Mouse (Mus musculus) forebrain, embryonic 16.5 days (tissue): Measurements from ENCODE around the gene Foxp3. TPM values are rescaled to one million over a fixed set of nuclear protein-coding genes. Genes with fewer than 3 reads are reported as not detected.

Experiments used
- ATAC-seq: fragments of 200-750 bp; cut with Nextera tagmentation; 2 replicates; pipeline ENCODE4 v1.8.0; 2017; ENCODE audit warnings: mild to moderate bottlenecking, moderate library complexity
- H3K27ac ChIP-seq: fragments of 300-500 bp; sonication (generic); 2 replicates; pipeline ENCODE4 v1.5.1; 2014; ENCODE audit warnings: low read length, control low read depth
- H3K27me3 ChIP-seq: fragments of 300-500 bp; sonication (generic); replicated peaks from 2 replicates; pipeline ENCODE4 v1.6.1; 2014; ENCODE audit warnings: low read length; ENCODE audit not compliant: control insufficient read depth, insufficient read depth
- H3K36me3 ChIP-seq: fragments of 300-500 bp; sonication (generic); 2 replicates; pipeline ENCODE4 v1.6.1; 2014; ENCODE audit not compliant: control insufficient read depth, insufficient read depth
- H3K4me1 ChIP-seq: fragments of 300-500 bp; sonication (generic); replicated peaks from 2 replicates; pipeline ENCODE4 v1.6.1; 2014; ENCODE audit warnings: low read length; ENCODE audit not compliant: control insufficient read depth, insufficient read depth
- H3K4me2 ChIP-seq: fragments of 300-500 bp; sonication (generic); 2 replicates; pipeline ENCODE4 v1.6.1; 2014; ENCODE audit warnings: mild to moderate bottlenecking, low read length, control low read depth
- H3K4me3 ChIP-seq: fragments of 300-500 bp; sonication (generic); replicated peaks from 2 replicates; pipeline ENCODE4 v1.5.1; 2014; ENCODE audit warnings: mild to moderate bottlenecking, low read length, control low read depth
- H3K9ac ChIP-seq: fragments of 300-500 bp; sonication (generic); replicated peaks from 2 replicates; pipeline ENCODE4 v1.6.1; 2014; ENCODE audit warnings: low read depth, low read length, control low read depth
- H3K9me3 ChIP-seq: fragments of 300-500 bp; sonication (generic); 2 replicates; pipeline ENCODE4 v1.6.1; 2016; ENCODE audit warnings: low read length; ENCODE audit not compliant: control insufficient read depth
- WGBS: fragments of 180-500 bp; shearing (Covaris S2); extraction: QIAGEN DNeasy Blood & Tissue Kit; methylation state at CpG from one replicate; pipeline ENCODE4 v1.1.7; 2014; 5-methylcytosine and 5-hydroxymethylcytosine counted together
- polyA plus RNA-seq: library from polyadenylated mRNA; unstranded; fragments of >200 nt; fragmentation: Nextera tagmentation; extraction: Ambion mirVana; gene quantifications from 2 replicates; pipeline ENCODE4 v1.2.1, GENCODE M21; 2015

The Foxp3 gene
- polyA plus RNA-seq, 1 experiment from 2014 or later: 0.16 TPM

DNA sequence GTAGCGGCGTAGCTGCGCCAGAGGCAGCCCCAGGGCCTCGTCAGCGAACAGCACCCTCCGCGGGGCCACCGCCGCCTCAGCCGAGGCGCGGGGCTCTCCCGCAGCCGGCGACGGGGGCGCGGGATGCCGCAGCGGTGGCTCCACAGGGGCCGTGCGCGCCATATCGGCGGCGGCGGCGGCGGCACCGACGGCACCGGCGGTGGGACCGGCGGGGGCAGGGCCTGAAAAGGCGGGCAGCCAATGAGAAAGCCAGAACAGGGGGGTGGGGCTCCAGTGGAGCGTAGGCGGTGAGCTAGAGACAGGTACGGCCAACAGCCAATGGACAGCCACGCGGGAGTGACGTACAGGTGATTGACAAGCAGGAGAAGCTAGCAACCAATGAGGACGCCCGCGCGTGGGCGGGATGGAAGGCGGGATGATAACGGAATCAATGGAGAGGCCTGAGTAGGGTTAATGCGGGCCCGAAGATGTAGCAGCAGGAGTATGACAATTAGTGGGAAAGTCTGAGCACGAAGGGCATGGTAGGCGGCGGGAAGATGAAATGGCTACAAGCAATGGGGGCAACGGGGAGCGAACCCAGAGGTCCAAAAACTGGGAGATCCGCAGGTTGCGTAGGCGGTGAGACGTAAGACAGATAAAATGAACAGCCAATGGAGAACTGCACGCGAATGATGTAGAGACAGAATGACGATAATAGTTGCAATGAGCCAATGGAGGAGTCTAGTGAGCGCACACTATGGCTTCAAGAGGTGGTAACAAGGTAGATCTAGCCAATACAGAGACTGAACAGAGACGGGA lies 842 bp downstream of the Foxp3 start, which contains the start of gene Ppp1r3f:
Gene Ppp1r3f, minus strand, starts transcription at position 197 of the 798 bp plus-strand sequence.
- 22% methylated on average over 32 of the region's 65 CpGs for WGBS
- Histone ChIP-seq H3K4me3 (peak within 1 kb of the TSS; percentile 57), H3K36me3 (no peaks in the 10 kb centered on the region), H3K27ac (peak within 1 kb of the TSS; percentile 89), H3K9me3 (no peaks in the 10 kb centered on the region), H3K4me1 (peaks cover 17% of the 10 kb centered on the region), H3K9ac (peak within 1 kb of the TSS; percentile 72), H3K27me3 (no peaks in the 10 kb centered on the region), H3K4me2 (peak within 1 kb of the TSS; percentile 65)
- peak; percentile 97 for ATAC-seq

DNA sequence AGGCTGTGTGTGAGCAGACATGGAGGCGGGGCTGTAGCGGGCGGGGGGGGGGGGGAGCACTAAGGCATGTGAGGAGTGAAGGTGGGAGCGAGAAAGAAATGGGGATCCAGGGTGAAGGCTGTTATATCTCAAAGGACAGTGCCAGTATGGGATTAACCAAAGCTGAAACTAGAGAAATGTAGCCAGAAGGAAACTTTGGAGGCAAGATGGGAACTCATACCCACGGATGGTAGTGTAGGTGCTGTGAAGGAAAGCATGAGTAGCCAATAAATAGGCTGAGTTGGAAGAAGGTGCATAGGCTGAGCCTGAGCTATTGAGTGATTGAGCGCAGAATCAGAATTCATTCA lies 1.4 kb downstream of the Foxp3 start:
- H3K9ac ChIP-seq: peak overlapping the region; percentile 42; the same call in 1 of the 2 replicates
- H3K27ac ChIP-seq: peak overlapping the region; percentile 89
- peak; percentile 4 for ATAC-seq
- H3K36me3 ChIP-seq: no peaks in the 10 kb centered on the region
- no peaks in the 10 kb centered on the region for H3K27me3 ChIP-seq
- peak overlapping the region; percentile 57 for H3K4me3 ChIP-seq
- no peaks in the 10 kb centered on the region for H3K9me3 ChIP-seq
- WGBS: 32% methylated on average over 3 of the region's 6 CpGs
- peaks cover 17% of the 10 kb centered on the region for H3K4me1 ChIP-seq
- H3K4me2 ChIP-seq: peak overlapping the region; percentile 51

DNA sequence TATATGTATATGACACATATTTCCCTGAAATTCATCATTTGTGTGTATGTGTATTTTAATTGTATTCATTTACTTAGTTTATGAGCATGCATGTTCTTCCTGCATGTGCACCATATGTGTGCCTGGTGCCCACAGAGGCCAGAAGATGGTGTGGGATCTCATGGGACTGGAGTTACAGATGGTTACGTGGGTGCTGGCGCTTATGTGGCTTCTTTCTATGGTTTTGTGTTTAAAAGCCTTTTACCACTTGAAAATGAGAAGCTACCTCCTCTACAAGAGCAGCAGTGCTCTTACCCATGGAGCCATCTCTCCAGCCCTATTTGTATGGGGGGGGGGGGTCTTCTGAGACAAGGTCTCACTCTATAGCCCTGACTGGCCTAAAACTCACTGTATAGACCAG lies 7.7 kb downstream of the Foxp3 start:
- H3K36me3 ChIP-seq: no peaks in the 10 kb centered on the region
- WGBS: 84% methylated on average over 2 of the region's 2 CpGs
- no peak overlapping the region for H3K27ac ChIP-seq
- H3K9ac ChIP-seq: no peak overlapping the region
- no peaks in the 10 kb centered on the region for H3K27me3 ChIP-seq
- H3K9me3 ChIP-seq: no peaks in the 10 kb centered on the region
- no peak overlapping the region for H3K4me3 ChIP-seq
- H3K4me2 ChIP-seq: no peak overlapping the region
- no peak for ATAC-seq
- no peaks in the 10 kb centered on the region for H3K4me1 ChIP-seq

DNA sequence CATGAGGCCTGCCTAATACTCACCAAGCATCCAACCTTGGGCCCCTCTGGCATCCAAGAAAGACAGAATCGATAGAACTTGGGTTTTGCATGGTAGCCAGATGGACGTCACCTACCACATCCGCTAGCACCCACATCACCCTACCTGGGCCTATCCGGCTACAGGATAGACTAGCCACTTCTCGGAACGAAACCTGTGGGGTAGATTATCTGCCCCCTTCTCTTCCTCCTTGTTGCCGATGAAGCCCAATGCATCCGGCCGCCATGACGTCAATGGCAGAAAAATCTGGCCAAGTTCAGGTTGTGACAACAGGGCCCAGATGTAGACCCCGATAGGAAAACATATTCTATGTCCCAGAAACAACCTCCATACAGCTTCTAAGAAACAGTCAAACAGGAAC lies 10.4 kb downstream of the Foxp3 start:
- Histone ChIP-seq H3K9ac (no peak overlapping the region), H3K9me3 (no peaks in the 10 kb centered on the region), H3K36me3 (no peaks in the 10 kb centered on the region), H3K27ac (no peak overlapping the region), H3K4me2 (no peak overlapping the region), H3K4me1 (no peaks in the 10 kb centered on the region), H3K4me3 (no peak overlapping the region), H3K27me3 (no peaks in the 10 kb centered on the region)
- ATAC-seq: no peak
- 98% methylated on average over 11 of the region's 11 CpGs for WGBS

DNA sequence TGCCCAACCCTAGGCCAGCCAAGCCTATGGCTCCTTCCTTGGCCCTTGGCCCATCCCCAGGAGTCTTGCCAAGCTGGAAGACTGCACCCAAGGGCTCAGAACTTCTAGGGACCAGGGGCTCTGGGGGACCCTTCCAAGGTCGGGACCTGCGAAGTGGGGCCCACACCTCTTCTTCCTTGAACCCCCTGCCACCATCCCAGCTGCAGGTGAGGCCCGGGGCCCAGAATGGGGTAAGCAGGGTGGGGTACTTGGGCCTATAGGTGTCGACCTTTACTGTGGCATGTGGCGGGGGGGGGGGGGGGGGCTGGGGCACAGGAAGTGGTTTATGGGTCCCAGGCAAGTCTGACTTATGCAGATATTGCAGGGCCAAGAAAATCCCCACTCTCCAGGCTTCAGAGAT lies 12.9 kb downstream of the Foxp3 start:
- Histone ChIP-seq H3K27me3 (no peaks in the 10 kb centered on the region), H3K9me3 (no peaks in the 10 kb centered on the region), H3K4me2 (no peak overlapping the region), H3K4me1 (no peaks in the 10 kb centered on the region), H3K36me3 (no peaks in the 10 kb centered on the region; the same call in 1 of the 2 replicates), H3K9ac (no peak overlapping the region), H3K4me3 (no peak overlapping the region), H3K27ac (no peak overlapping the region)
- no peak for ATAC-seq
- 89% methylated on average over 4 of the region's 5 CpGs for WGBS

DNA sequence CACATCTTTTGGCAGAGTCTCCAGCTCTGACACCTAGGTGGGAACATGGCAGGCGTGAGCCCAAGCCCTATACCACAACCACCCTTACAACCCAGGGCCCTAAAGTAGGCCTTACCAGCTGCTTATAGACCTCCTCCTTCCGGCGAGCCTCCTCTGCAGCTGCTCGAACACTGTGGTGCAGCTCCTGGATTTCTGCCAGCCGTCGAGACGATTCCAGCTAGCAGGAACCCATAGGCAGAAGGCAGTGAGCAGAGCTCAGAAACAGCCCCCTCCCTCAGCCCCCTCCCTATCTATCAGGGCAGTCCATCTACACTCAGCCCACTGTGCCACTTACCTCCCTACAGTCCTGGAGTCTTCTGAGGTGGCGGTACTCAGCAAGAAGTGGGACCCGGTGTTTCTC lies 21.9 kb downstream of the Foxp3 start:
- Histone ChIP-seq H3K27me3 (no peaks in the 10 kb centered on the region), H3K4me2 (no peak overlapping the region), H3K9me3 (no peaks in the 10 kb centered on the region), H3K27ac (no peak overlapping the region), H3K36me3 (no peaks in the 10 kb centered on the region; the same call in 1 of the 2 replicates), H3K4me3 (no peak overlapping the region), H3K4me1 (no peaks in the 10 kb centered on the region), H3K9ac (no peak overlapping the region)
- WGBS: 80% methylated on average over 9 of the region's 9 CpGs
- ATAC-seq: 0 out of 2 replicates have a peak, but pooled peaks have one; percentile 33

DNA sequence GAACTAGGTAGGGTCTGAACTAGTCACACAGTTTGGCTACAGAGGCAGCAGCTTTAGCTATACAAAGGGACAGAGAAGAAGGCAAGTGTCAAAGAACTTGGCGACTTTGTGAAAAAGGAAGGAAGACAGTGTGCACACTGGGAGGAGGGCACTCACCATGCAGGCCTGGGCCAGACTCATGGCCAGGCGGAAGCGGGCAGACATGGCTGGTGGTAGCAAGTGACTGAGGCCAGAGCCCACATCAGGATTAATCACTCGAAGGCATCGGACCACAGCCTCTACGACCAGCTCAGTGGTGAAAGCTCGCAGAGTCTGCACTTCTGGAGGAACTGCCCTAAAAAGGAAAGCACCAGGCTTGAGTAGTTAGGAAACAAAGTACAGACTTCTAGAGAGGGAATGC lies 30.6 kb downstream of the Foxp3 start:
- WGBS: 86% methylated on average over 7 of the region's 7 CpGs
- no peak for ATAC-seq
- no peak overlapping the region for H3K4me2 ChIP-seq

DNA sequence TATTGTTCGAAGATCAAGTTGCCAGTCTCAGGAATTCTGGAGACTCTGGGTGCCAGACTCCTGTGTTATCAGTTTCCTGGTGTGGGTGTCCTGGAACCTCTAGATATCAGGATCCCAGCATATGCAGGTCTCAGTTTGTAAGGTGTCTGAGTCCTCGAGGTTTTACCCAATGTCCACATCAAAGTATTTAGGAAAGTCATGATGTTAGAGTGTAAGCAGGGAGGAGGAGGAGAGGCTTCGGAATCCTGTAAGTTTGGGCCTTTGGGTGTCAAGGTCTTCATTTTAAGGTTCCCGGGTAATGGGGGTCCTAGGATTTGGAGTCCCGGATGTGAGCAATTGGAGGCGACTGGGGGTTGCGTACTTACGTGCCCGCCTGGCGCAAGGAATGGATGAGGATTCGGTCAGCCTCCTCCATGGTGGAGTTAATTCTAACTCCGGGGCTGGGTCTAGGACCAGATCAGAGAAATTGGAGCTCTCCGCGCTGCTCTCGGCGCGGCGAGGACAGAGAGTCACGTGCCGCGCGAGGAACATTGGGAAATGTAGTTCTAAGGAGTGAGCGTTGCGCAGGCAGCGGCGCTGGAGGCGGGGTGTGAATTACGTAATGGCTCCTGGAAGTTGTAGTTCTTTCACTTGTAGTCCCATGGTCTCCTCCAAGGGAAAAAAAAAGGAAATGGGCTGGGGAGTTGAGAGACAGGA lies 31.6 kb downstream of the Foxp3 start, which contains the start of gene Ccdc22:
Gene Ccdc22, minus strand, starts transcription at position 639 of the 696 bp plus-strand sequence.
- peak; percentile 96 for ATAC-seq
- peaks cover 9% of the 10 kb centered on the region; the same call in 1 of the 2 replicates for H3K4me1 ChIP-seq
- peak within 1 kb of the TSS; percentile 60 for H3K4me2 ChIP-seq
- H3K27ac ChIP-seq: no peak within 1 kb of the TSS; the same call in 1 of the 2 replicates
- H3K4me3 ChIP-seq: peak within 1 kb of the TSS; percentile 56
- no peaks in the 10 kb centered on the region for H3K27me3 ChIP-seq
- no peaks in the 10 kb centered on the region for H3K9me3 ChIP-seq
- WGBS: 23% methylated on average over 28 of the region's 28 CpGs
- H3K9ac ChIP-seq: peak within 1 kb of the TSS; percentile 69
- H3K36me3 ChIP-seq: no peaks in the 10 kb centered on the region

More for the DNA sequence above, 30.6 kb downstream of the Foxp3 start:
- Histone ChIP-seq H3K9ac (no peak overlapping the region), H3K4me1 (peaks cover 9% of the 10 kb centered on the region; the same call in 1 of the 2 replicates), H3K9me3 (no peaks in the 10 kb centered on the region), H3K27ac (no peak overlapping the region), H3K4me3 (no peak overlapping the region), H3K36me3 (no peaks in the 10 kb centered on the region), H3K27me3 (no peaks in the 10 kb centered on the region)

DNA sequence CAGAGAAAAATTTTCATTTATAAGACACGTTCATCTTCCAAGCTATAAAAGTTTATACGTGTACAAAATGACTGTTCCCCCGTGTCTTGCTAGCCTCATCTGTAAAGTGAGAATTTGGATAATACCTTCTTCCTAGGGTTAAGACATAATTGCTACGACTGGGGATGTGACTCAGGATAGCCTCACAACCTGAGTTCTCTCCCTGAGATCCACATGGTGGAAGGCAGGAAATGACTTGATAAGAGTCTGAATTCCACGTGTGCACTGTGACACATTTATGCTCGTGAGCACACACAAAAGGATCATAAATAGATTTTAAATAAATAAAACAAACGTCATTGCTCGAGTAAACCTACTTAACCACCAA lies 32.1 kb downstream of the Foxp3 start:
- H3K36me3 ChIP-seq: no peaks in the 10 kb centered on the region
- no peak overlapping the region for H3K4me3 ChIP-seq
- H3K9ac ChIP-seq: no peak overlapping the region
- H3K4me1 ChIP-seq: peaks cover 9% of the 10 kb centered on the region; the same call in 1 of the 2 replicates
- peak; percentile 29; the same call in 1 of the 2 replicates for ATAC-seq
- no peak overlapping the region for H3K4me2 ChIP-seq
- no peaks in the 10 kb centered on the region for H3K9me3 ChIP-seq
- 43% methylated on average over 8 of the region's 8 CpGs for WGBS
- no peak overlapping the region for H3K27ac ChIP-seq
- no peaks in the 10 kb centered on the region for H3K27me3 ChIP-seq
